Mouse (Mus musculus) heart, postnatal 0 days (tissue): ENCODE data around the gene Cdca7l.

Experiments used
- CTCF ChIP-seq: IDR thresholded peaks from 2 replicates; pipeline ENCODE4 v1.5.1; 2016; ENCODE audit warnings: antibody characterized with exemption, control low read depth, low read depth
- EP300 ChIP-seq: IDR thresholded peaks from 2 replicates; pipeline ENCODE4 v1.6.1; 2016; ENCODE audit warnings: antibody characterized with exemption, low read depth

DNA sequence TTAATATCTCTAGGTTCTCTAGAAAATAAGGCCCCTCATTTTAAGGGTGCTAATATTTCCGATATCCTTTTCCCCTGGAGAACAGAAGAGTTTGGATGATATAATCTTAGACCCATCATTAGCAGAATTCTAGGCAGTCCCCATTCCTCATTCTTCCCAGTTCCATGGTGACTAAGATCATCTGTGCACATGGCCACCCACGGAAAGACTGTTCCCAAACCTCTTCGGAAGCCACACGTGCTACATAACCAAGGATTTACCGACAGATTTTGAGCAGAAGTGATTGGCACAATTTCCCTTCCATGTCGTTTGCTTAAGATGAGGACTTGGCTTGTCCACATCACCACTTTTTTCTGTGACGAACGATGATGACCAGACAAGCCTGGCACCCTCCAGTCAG lies 99.6 kb downstream of the Cdca7l start:
- no peak for TF ChIP-seq CTCF
- TF ChIP-seq EP300, result no peak
